Mouse (Mus musculus) monocyte, adult 5-6 weeks (primary cell): ENCODE data around the gene Atp2a2. TPM values are rescaled to one million over a fixed set of nuclear protein-coding genes. Genes with fewer than 3 reads are reported as not detected.
"Not testable (repeated sequence)": the region's sequence is repeated elsewhere in the genome, so short reads cannot be mapped to it uniquely, and the experiment has no call there.

Experiments used
- ATAC-seq: fragments of 153-309, 156-312 bp; replicated peaks from 2 replicates; pipeline ENCODE4 v1.8.0; 2017; ENCODE audit warnings: mild to moderate bottlenecking; ENCODE audit not compliant: low TSS enrichment, insufficient number of reproducible peaks, severe bottlenecking, poor library complexity, low FRiP score
- total RNA-seq: library from RNA; stranded (forward); fragments of 200-1000, 200-491, 200-594 nt; gene quantifications from 3 replicates; pipeline ENCODE4 v1.2.3, GENCODE M21; 2017

The Atp2a2 gene
- total RNA-seq, 1 experiment from 2014 or later: 111 TPM

DNA sequence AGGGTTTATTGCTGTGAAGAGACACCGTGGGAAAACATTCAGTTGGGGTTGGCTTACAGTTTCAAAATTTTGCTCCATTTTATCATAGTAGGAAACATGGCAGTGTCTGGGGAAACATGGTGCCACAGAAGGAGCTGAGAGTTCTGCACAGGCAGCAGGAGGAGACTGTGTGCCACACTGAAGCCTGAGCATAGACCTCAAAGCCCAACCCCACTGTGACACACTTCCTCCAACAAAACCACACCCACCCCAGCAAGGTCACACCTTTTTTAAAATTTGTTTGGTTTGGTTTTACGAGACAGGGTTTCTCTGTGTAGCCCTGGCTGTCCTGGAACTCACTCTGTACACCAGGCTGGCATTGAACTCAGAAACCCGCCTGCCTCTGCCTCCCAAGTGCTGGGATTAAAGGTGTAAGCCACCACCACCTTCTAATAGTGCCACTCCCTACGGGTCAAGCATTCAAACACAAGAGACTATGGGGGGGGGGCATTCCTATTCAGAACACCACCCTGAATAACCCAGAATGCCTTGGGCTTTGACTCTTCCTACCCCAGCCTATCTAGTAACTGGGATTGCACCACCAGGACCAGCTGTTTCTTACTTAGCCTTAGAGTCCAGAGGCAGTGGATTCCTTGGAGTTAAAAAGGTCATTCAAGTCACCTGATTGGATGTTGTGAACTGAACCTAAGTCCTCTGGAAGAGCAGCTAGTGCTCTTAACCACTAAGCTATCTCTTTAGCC is 71.8 kb downstream of the Atp2a2 start:
- ATAC-seq: no peak

GRCm38 (mm10) chr5:122425550-122425949 is 76.5 kb downstream of the Atp2a2 start:
- ATAC-seq: no peak

GRCm38 (mm10) chr5:122423083-122423482 is 78.9 kb downstream of the Atp2a2 start:
- ATAC-seq: no peak

DNA sequence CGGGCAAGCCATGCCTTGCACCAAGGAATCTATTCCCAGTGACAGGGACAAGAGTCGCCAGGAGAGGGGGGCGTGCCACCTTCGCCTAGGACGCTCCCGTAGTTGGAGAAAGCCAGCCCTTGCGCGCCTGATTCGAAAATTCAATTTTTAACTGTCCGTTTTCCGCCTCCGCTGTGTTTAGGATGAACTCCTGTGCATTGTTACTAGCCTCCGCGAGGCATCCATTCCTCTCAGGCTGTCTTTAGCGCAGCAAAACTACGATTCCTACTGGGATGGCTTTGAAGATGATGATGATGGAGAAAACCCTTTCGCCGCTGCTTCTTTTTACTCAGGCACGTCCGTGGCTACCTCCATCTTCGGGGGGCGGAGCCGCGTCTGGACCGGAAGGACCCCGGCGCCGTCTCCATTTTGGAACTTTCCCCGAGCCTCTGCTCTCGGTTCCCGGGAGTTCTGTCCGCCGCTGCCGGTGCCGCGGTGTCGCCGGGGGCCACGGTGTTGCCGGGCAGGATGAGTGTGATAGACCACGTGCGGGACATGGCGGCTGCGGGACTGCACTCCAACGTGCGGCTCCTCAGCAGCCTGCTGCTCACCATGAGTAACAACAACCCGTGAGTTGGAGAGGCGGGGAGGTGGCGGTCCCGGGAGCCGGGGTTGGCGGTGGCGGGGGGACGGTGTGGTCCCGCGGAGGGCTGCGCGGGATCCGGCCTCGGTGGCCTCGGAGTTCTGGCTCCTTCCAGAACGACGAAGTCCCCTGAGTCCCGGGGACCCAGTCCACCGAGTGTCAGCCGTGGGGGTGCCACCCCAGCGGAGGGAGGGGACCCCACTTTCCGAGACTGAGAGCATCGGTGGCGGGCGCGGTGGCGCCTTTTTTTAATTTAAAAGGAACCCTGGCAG is 79.7 kb downstream of the Atp2a2 start:
- ATAC-seq: peak; percentile 89

DNA sequence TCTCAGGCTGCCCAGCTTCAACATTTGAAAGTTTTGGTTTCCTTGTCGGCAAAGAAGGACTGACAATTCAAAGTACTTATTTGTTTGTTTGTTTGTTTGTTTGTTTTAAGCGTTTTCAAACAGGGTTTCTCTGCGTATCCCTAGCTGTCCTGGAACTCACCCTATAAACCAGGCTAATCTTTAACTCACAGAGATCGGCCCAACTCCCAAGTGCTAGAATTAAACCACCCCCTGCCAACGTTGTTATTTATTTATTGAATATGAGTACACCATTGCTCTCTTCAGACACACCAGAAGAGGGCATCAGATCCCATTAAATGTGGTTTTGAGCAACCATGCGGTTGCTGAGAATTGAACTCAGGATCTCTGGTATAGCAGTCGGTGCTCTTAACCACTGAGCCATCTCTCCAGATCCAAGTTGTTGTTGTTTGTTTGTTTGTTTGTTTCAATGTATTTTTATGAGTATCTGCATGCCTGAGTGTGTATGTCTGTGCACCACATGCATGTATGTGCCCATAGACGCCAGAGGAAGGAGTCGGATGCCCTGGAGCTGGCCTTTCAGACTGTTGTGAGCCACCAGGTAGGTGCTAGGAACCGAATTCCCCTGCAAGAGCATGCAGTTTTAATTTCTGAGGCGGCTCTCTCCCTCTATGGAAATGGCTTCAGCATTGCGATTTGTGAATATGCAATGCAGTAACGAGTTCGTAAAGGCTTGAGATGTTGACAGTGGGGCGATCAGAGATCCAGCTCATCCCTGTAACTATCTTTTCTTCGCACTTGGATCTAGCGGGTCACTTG is 80.6 kb downstream of the Atp2a2 start, which contains the start of gene Anapc7:
Anapc7 (plus strand) TSS at position 423 of the 798 bp plus-strand sequence.
- ATAC-seq: no peak

DNA sequence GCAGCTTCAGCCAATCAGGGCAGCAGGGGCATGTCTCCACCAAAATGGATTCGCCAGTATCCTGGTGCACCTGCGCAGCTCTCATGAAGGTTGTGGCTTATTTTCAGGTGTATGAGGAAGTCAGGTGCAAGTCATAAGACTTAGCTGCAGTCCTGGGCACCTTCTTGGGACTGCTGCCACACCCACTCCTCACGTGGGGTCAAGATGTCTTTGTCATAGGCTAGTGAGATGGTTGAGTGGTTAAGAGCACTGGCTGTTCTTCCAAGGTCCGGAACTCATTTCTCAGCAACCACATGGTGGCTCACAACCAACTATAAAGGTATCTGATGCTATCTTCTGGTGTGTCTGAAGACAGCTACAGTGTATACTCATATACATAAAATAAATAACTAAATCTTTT is 81.3 kb downstream of the Atp2a2 start:
- not testable (repeated sequence) for ATAC-seq

GRCm38 (mm10) chr5:122415465-122415864 is 86.6 kb downstream of the Atp2a2 start:
- no peak for ATAC-seq

DNA sequence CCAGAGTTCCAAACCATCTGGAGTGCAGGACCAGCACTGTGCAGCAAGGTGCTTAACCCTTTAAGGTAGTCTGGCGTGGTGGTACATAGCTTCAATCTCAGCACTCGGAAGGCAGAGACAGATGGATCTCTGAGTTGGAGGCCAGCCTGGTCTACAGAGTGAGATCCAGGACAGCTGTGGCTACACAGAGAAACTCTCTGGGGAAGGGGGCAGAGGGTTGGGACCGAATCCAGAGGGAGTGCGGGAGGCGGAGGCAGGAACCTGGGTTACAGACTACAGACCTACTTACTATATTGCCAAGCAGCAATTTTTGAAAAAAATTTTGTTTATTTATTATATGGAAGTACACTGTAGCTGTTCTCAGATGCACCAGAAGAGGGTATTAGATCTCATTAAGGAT is 87.7 kb downstream of the Atp2a2 start:
- ATAC-seq: no peak

DNA sequence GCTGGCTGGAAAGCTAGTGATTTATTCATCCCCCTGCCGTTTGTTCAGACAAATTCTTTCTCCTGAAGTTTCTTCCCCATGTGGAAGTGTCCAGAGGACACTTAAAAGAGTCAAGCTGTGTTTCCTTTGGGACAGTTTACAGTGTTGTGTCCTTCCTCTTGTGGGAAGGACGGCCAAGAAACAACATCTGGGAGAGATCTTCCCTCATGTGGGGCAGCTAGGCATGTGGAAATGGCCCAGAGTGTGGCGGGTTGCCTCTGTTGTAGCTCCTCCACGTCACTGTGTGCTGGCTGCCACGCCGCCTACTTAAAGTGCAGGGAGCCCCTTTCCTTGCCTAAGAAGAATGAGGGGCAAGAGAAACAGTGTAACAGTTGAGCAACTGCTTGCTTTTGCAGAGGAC is 89.2 kb downstream of the Atp2a2 start:
- ATAC-seq: no peak

DNA sequence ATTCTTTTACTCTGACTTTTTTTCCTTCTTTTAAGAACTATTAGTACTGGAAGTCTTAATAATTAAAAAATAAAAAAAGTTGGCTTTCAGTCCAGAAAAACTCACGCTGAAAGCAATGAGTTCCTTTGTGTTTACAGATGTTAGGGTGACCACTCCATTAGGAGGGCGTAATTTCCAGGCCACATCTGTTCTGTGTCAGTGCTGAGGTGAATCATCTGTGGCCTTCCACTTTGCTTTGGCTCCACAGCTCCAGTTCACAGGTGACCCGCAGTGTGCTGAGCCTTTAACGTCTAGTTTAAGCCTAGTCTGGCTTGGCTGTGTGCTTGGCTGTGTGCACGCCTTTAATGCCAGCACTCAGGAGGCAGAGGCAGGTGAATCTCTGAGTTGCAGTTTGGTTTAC is 90.1 kb downstream of the Atp2a2 start:
- no peak for ATAC-seq

DNA sequence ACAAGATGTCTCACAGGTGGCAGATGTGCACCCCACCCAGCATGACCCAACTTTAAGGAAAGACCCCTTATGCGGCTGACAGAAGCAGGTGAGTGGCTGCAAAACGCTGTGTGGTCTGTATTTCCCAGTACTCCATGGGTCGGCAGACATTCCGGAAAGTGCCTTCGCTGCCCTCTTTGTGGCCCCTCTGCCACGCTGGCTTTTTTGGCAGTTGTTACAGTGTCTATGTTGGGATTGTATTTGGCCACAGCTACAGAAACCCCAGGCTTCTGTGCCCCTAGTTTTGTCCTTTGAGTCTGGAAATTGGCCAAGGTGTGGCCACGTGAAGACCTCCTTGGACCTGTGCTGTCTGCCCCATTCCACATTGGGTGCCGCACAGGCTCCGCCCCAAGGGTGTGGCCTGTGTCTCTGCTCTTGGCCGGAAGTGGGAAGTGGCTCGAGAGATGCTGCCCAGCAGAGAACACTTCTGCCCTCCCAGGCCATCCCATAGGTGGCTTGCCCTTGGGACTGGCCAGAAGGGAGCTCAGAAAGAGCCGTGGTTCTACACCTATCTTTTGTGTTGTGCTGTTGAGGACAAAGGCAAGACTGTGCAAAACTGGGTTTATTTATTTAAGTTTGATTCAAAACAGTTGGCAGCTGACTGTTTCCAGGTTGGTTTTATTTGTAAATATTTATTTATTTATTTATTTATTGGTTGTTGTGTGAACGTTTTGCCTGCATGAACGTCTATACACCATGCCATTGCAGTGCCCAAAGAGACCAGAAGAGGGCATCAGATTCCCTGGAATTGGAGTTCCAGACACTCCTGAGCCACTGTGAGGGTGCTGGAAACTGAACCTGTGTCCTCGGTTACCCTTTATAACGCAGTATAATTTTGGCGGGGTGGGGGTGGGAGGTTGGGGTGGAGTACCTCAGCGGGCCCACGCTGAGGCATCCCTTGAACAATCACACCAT is 92.1 kb downstream of the Atp2a2 start:
- peak; percentile 29; the same call in 1 of the 2 replicates for ATAC-seq

DNA sequence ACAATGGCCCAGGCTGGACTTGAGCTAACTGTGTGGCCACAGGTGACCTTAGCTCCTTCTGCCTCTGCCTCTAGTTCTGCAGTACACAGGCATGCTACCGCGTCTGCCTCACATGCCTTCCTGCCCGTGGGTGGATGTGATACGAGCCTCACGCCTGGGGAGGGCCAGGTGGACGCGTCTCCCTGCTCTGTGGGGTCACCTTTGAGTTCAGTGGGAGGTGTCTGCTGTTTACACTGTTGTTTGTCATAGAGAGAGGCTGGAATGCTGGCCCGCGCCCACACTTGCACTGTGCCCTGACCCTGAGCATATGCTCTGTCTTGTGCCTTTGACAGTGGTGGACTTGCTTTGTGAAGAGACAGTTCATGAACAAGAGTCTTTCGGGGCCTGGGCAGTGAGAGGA is 96.5 kb downstream of the Atp2a2 start:
- no peak for ATAC-seq

Other genes starting within 250 kb of the Atp2a2 start
- gene Tctn1, start 237.8 kb downstream of the Atp2a2 start, total RNA-seq: 1.1 to 4.4 TPM (median 2.0 TPM) in 3 replicates
- gene Pptc7, start 217.9 kb downstream of the Atp2a2 start, total RNA-seq: 33.3 to 37.2 TPM (median 36.9 TPM) in 3 replicates
- gene Rad9b, start 148.0 kb downstream of the Atp2a2 start, total RNA-seq: 3.9 to 8.9 TPM (median 7.4 TPM) in 3 replicates
- gene Vps29, start 147.9 kb downstream of the Atp2a2 start, total RNA-seq: 63.4 to 67.5 TPM (median 67.5 TPM) in 3 replicates
- 42.8 to 46.5 TPM (median 45.0 TPM) in 3 replicates for gene Gpn3, start 130.3 kb downstream of the Atp2a2 start, total RNA-seq
- 2.2 to 7.9 TPM (median 5.5 TPM) in 3 replicates for gene Fam216a, start 129.9 kb downstream of the Atp2a2 start, total RNA-seq
- 945 to 1,364 TPM (median 1,320 TPM) in 3 replicates for gene Arpc3, start 110.3 kb downstream of the Atp2a2 start, total RNA-seq
- gene Anapc7, start 80.5 kb downstream of the Atp2a2 start, total RNA-seq: 14.2 to 35.4 TPM (median 20.5 TPM) in 3 replicates
- 0.32 to 3.9 TPM (median 2.5 TPM) in 3 replicates for gene Ift81, start 112.3 kb upstream of the Atp2a2 start, total RNA-seq
- 23.3 to 42.5 TPM (median 24.3 TPM) in 3 replicates for gene P2rx7, start 141.7 kb upstream of the Atp2a2 start, total RNA-seq
- 16.5 to 37.1 TPM (median 26.3 TPM) in 3 replicates for gene P2rx4, start 205.3 kb upstream of the Atp2a2 start, total RNA-seq